Mouse (Mus musculus) heart, postnatal 0 days (tissue): Measurements from ENCODE around the gene Cxcl10. TPM values are rescaled to one million over a fixed set of nuclear protein-coding genes. Genes with fewer than 3 reads are reported as not detected.
A peak's percentile ranks its signal among the peaks of the same experiment; 100 is the strongest.

Experiments used
- ATAC-seq: fragments of 200-750 bp; cut with Nextera tagmentation; 2 replicates; pipeline ENCODE4 v1.8.0; 2017; ENCODE audit warnings: low read depth, moderate number of reproducible peaks, moderate library complexity; ENCODE audit not compliant: insufficient read depth
- DNase-seq: peaks from one replicate; pipeline ENCODE4 v3.0.0-alpha.2; 2016; ENCODE audit warnings: low spot score
- H3K27ac ChIP-seq: fragments of 300-500 bp; sonication (generic); 2 replicates; pipeline ENCODE4 v1.5.1; 2014; ENCODE audit warnings: low read depth, mild to moderate bottlenecking
- H3K27me3 ChIP-seq: fragments of 300-500 bp; sonication (generic); 2 replicates; pipeline ENCODE4 v1.6.1; 2014; ENCODE audit warnings: low read length, mixed read lengths; ENCODE audit not compliant: control insufficient read depth, insufficient read depth
- H3K36me3 ChIP-seq: fragments of 300-500 bp; sonication (generic); replicated peaks from 2 replicates; pipeline ENCODE4 v1.6.1; 2014; ENCODE audit warnings: low read length, mixed read lengths; ENCODE audit not compliant: control insufficient read depth, insufficient read depth
- H3K4me1 ChIP-seq: fragments of 300-500 bp; sonication (generic); 2 replicates; pipeline ENCODE4 v1.6.1; 2014; ENCODE audit warnings: antibody characterized with exemption; ENCODE audit not compliant: control insufficient read depth, insufficient read depth
- H3K4me2 ChIP-seq: fragments of 300-500 bp; sonication (generic); 2 replicates; pipeline ENCODE4 v1.6.1; 2014; ENCODE audit warnings: low read depth, mild to moderate bottlenecking, low read length, moderate library complexity
- H3K4me3 ChIP-seq: fragments of 300-500 bp; sonication (generic); 2 replicates; pipeline ENCODE4 v1.5.1; 2014; ENCODE audit warnings: low read depth, low read length
- H3K9ac ChIP-seq: fragments of 300-500 bp; sonication (generic); replicated peaks from 2 replicates; pipeline ENCODE4 v1.6.1; 2014; ENCODE audit warnings: low read depth, low read length, mixed read lengths
- H3K9me3 ChIP-seq: fragments of 300-500 bp; sonication (generic); replicated peaks from 2 replicates; pipeline ENCODE4 v1.6.1; 2016; ENCODE audit warnings: low read length; ENCODE audit not compliant: control insufficient read depth
- CTCF ChIP-seq: IDR thresholded peaks from 2 replicates; pipeline ENCODE4 v1.5.1; 2016; ENCODE audit warnings: antibody characterized with exemption, control low read depth, low read depth
- EP300 ChIP-seq: IDR thresholded peaks from 2 replicates; pipeline ENCODE4 v1.6.1; 2016; ENCODE audit warnings: antibody characterized with exemption, low read depth
- WGBS: fragments of 180-500 bp; shearing (Covaris S2); extraction: QIAGEN DNeasy Blood & Tissue Kit; methylation state at CpG from one replicate; pipeline ENCODE4 v1.1.7; 2014; 5-methylcytosine and 5-hydroxymethylcytosine counted together
- polyA plus RNA-seq: library from polyadenylated mRNA; unstranded; fragments of >200 nt; fragmentation: Nextera tagmentation; extraction: Ambion mirVana; gene quantifications from 2 replicates; pipeline ENCODE4 v1.2.1, GENCODE M21; 2015
- total RNA-seq: library from RNA; depleted of rRNA; stranded (reverse); fragments of >200 nt; gene quantifications from 2 replicates; pipeline ENCODE4 v1.2.3, GENCODE M21; 2014; ENCODE audit warnings: low replicate concordance

Cxcl10 gene
- total and polyA plus RNA-seq, 2 experiments from 2014 or later = 0.56 to 9.7 TPM

DNA sequence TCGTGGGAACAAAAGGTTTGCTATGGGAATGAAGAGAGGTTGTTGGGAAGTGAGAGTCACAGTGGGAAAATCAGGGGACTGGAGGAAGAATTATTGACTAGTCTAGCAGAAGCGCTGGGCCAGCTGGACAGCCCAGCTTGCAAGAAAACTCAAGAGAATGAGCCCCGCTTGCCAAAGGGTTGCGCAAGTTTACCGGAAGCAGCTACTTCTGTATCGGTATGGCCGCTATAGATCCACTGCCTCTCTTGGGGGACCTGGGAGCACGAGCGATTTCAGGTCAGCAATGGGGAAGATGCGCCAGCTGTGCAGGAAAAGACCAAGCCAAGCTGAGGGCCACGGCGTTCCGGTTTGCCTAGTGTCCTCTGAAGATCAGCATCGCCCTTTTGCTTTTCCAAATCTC is 30.1 kb downstream of the Cxcl10 start:
- Histone ChIP-seq H3K36me3 (no peaks in the 10 kb centered on the region), H3K9ac (no peak overlapping the region), H3K4me2 (no peak overlapping the region), H3K27ac (no peak overlapping the region), H3K4me1 (peaks cover under 1% of the 10 kb centered on the region; the same call in 1 of the 2 replicates), H3K9me3 (no peaks in the 10 kb centered on the region), H3K27me3 (no peaks in the 10 kb centered on the region), H3K4me3 (no peak overlapping the region)
- WGBS = 85% methylated on average over 14 of the region's 14 CpGs
- ATAC-seq (no peak), DNase-seq (no peak)
- TF ChIP-seq CTCF (no peak), EP300 (no peak)

DNA sequence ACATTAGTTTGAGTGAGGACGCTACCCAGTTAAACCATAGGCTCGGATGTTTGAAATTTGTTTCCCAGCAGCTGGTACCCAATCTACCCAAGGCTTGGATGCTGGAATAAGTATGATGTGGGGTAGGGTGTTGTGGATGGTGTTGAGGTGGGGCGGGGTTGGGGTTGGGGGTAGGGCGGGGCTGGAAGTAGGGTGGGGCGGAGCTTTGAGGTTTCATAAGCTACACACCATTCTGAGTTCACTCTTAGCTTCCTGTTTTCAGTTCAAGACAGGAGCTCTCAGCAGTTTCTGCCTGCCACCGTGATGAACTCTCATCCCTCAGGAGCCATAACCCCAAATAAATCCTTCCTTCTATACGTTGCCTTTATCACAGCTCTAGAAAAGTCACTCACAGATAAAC is 30.6 kb downstream of the Cxcl10 start:
- H3K9me3 ChIP-seq = no peaks in the 10 kb centered on the region
- no peak for DNase-seq
- no peak for ATAC-seq
- H3K27ac ChIP-seq = no peak overlapping the region
- H3K36me3 ChIP-seq = no peaks in the 10 kb centered on the region
- no peaks in the 10 kb centered on the region for H3K27me3 ChIP-seq
- 81% methylated on average over 7 of the region's 7 CpGs for WGBS
- no peak overlapping the region for H3K4me3 ChIP-seq
- H3K9ac ChIP-seq = no peak overlapping the region
- H3K4me1 ChIP-seq = no peaks in the 10 kb centered on the region
- TF ChIP-seq EP300 (no peak), CTCF (no peak)
- no peak overlapping the region for H3K4me2 ChIP-seq

DNA sequence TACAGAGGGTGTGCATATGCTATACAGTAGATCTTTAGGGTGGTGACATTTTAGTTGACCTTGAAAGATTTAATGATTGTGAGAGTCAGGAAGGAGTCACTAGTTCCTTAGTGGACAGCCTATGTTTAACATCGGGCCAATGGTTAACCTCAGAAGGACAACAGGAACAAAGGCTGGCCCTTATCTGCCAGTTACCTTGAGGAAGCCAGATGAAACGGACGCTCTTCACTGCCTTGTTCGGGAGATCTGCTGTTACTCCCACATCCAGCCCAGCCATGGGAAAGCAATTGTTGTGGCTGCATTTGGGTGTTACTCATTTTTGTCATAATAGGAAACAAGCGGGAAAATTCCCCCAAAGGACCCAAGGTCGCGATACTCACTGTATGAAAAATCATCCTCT is 34.9 kb downstream of the Cxcl10 start:
- Histone ChIP-seq H3K9ac (no peak overlapping the region), H3K36me3 (no peaks in the 10 kb centered on the region), H3K4me3 (no peak overlapping the region), H3K9me3 (no peaks in the 10 kb centered on the region), H3K4me1 (peaks cover 4% of the 10 kb centered on the region; the same call in 1 of the 2 replicates), H3K4me2 (no peak overlapping the region), H3K27me3 (no peaks in the 10 kb centered on the region), H3K27ac (no peak overlapping the region)
- no peak for DNase-seq
- TF ChIP-seq CTCF = no peak
- no peak for TF ChIP-seq EP300
- 43% methylated on average over 7 of the region's 7 CpGs for WGBS
- ATAC-seq = no peak

DNA sequence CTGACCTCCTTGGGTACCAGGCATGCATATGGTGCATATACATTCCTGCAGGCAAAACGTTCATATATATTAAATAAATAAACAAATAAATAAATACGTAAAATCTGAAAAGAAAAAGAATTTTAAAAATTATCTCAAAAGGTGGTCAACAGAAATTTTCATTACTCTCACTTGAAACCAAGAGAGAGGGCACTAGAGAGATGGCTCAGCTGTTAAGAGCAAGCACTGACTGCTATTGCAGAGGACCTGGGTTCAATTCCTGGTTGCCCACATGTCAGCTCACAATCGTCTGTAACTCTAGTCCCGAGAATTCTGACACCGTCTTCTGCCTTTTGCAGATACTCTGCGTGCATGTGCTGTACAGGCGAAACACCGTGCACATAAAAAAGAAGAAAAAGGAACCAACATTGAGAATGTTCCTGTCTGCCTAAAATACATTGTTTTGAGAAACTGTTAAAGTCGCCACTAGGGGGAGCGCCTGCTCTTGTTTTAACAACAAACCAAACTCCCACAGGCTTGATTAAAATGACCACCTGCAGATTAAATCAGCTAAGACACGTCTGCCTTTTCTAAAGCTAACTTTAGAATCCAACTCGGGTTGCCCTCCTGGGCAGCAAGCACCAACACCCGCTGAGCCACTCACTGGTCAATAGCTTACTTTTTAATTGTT is 36.5 kb downstream of the Cxcl10 start:
- peaks cover 9% of the 10 kb centered on the region; the same call in 1 of the 2 replicates for H3K4me1 ChIP-seq
- no peaks in the 10 kb centered on the region for H3K27me3 ChIP-seq
- 13% methylated on average over 13 of the region's 13 CpGs for WGBS
- no peak overlapping the region for H3K4me3 ChIP-seq
- DNase-seq = peak; percentile 89
- no peak for ATAC-seq
- no peak overlapping the region for H3K4me2 ChIP-seq
- no peaks in the 10 kb centered on the region for H3K36me3 ChIP-seq
- no peaks in the 10 kb centered on the region for H3K9me3 ChIP-seq
- no peak overlapping the region for H3K9ac ChIP-seq
- H3K27ac ChIP-seq = no peak overlapping the region
- TF ChIP-seq CTCF (peak; percentile 68), EP300 (no peak)

DNA sequence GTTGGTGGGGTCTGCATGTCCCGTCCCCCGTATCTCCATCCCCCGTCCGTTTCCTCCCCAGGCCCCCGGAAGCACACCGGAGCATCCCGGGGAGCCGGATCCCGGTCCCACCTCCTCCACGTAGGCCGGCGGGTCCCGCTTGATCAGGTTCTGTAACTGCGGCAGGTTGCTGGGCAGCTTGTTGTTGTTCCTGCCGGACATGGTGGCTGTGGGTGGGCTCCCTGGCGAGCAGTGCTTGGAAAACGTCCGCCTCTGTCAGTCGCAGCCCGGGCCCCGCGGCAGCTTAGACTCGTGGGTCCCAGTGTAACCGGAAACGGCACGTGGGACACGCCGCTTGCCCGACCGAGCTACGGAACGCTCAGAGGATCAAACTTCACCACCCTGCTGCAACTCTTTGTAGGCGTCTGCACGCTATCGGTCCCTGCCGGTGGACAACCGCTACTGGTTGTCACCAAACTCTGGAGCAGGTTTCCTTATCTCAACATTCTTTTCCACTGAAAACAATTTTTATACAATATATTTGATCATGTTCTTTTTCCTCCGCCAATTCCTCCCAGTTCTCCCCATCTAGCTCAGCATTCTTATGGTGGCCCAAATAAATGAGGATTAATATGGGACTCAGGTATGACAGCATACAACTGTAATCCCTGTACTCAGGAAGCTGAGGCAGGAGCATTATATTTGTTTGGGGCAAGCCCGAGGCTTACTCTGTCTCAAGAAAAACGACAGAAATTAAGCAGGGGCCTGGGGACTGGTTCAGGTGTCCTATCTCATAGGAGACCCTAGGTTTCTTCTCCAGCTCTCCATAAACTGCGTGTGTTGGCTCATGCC is 38.8 kb downstream of the Cxcl10 start, which contains the start of gene Sdad1:
TSS of gene Sdad1 (minus strand) at position 799 of the 831 bp plus-strand sequence.
- TF ChIP-seq CTCF = peak; percentile 66
- peak; percentile 71; the same call in 1 of the 2 replicates for TF ChIP-seq EP300
- DNase-seq = peak; percentile 90
- peak within 1 kb of the TSS; percentile 46; the same call in 1 of the 2 replicates for H3K27ac ChIP-seq
- peak within 1 kb of the TSS; percentile 94 for H3K4me2 ChIP-seq
- H3K9ac ChIP-seq = peak within 1 kb of the TSS; percentile 72
- WGBS = 2% methylated on average over 41 of the region's 41 CpGs
- no peaks in the 10 kb centered on the region for H3K9me3 ChIP-seq
- peaks cover 13% of the 10 kb centered on the region for H3K36me3 ChIP-seq
- H3K4me3 ChIP-seq = peak within 1 kb of the TSS; percentile 90
- no peaks in the 10 kb centered on the region for H3K27me3 ChIP-seq
- ATAC-seq = peak; percentile 92
- H3K4me1 ChIP-seq = peaks cover 9% of the 10 kb centered on the region; the same call in 1 of the 2 replicates
